Mouse (Mus musculus) liver, embryonic 15.5 days (tissue): ENCODE measurements at regions not wholly inside any gene's neighbourhood (a gene's known extent, or its start where the extent isn't known, plus 50 kb on each side); places are given as distances from the start of the nearest gene placed in this dataset. TPM values are rescaled to one million over a fixed set of nuclear protein-coding genes. Genes with fewer than 3 reads are reported as not detected.

Experiments used
- ATAC-seq: fragments of 200-750 bp; cut with Nextera tagmentation; 2 replicates; pipeline ENCODE4 v1.8.0; 2017; ENCODE audit warnings: moderate number of reproducible peaks, mild to moderate bottlenecking, moderate library complexity; ENCODE audit not compliant: insufficient read depth
- H3K27ac ChIP-seq: fragments of 300-500 bp; sonication (generic); replicated peaks from 2 replicates; pipeline ENCODE4 v1.5.1; 2015; ENCODE audit warnings: mild to moderate bottlenecking, inconsistent platforms
- H3K27me3 ChIP-seq: fragments of 300-500 bp; sonication (generic); 2 replicates; pipeline ENCODE4 v1.6.1; 2015; ENCODE audit warnings: mild to moderate bottlenecking, inconsistent platforms
- H3K36me3 ChIP-seq: fragments of 300-500 bp; sonication (generic); replicated peaks from 2 replicates; pipeline ENCODE4 v1.6.1; 2015; ENCODE audit warnings: moderate library complexity, mild to moderate bottlenecking, inconsistent platforms
- H3K4me1 ChIP-seq: fragments of 300-500 bp; sonication (generic); replicated peaks from 2 replicates; pipeline ENCODE4 v1.6.1; 2015; ENCODE audit warnings: inconsistent platforms
- H3K4me2 ChIP-seq: fragments of 300-500 bp; sonication (generic); 2 replicates; pipeline ENCODE4 v1.6.1; 2015; ENCODE audit warnings: moderate library complexity, mild to moderate bottlenecking, inconsistent platforms
- H3K4me3 ChIP-seq: fragments of 300-500 bp; sonication (generic); replicated peaks from 2 replicates; pipeline ENCODE4 v1.5.1; 2015; ENCODE audit warnings: mild to moderate bottlenecking, inconsistent platforms
- H3K9ac ChIP-seq: fragments of 300-500 bp; sonication (generic); 2 replicates; pipeline ENCODE4 v1.6.1; 2015; ENCODE audit warnings: moderate library complexity, mild to moderate bottlenecking, inconsistent platforms
- H3K9me3 ChIP-seq: fragments of 300-500 bp; sonication (generic); replicated peaks from 2 replicates; pipeline ENCODE4 v1.6.1; 2016; ENCODE audit warnings: inconsistent platforms
- WGBS: fragments of 180-500 bp; shearing (Covaris S2); methylation state at CpG from one replicate; pipeline ENCODE4 v1.1.7; 2015; ENCODE audit warnings: mixed read lengths; ENCODE audit not compliant: insufficient replicate concordance; 5-methylcytosine and 5-hydroxymethylcytosine counted together
- microRNA-seq: library from miRNA; unstranded; fragments of <30 nt; microRNA quantifications from one replicate; pipeline ENCODE4, GENCODE M21; 2016

DNA sequence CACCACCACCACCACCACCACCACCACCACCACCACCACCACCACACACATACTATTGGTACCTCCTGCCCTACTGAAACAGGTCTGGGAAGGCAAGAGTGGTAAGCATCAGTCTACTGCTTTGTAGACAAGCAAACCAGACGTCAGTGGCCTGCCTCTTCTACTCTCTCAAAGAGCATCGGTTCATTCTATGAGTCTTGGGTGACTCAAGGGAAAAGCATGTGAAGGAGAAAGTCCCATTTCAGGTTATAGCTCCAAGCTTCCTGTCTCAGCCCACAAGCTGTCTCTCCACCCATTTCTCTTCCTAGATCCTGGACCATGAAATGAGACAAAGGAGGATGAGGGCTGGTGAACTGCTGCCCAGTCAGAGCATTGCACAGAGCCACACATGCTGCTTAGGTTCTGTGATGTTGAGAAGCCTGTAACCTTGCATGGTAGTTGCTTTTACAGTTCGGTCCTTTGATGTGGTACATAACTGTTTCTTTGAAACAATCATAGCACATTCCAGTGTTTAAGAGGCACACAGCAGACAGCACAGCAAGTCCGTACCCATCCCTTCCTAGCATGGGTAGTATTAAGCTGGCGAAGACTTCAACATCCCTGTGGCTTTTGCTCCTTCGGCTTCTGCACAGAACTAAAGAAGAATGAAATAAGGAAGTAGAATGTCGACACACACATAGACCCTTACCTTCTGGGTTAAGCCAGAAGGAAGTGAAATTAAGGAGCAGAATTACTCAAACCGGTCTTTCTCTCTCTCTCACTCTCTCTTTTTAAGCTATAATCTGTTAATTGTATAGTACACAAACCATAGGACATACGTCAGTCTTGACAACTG, 262.7 kb downstream of the Gm19410 start:
- no peak overlapping the region for H3K4me3 ChIP-seq
- 0 out of 2 replicates have a peak, but pooled peaks cover 4% of the 10 kb centered on the region for H3K4me1 ChIP-seq
- H3K9me3 ChIP-seq, result no peaks in the 10 kb centered on the region
- no peak overlapping the region for H3K9ac ChIP-seq
- H3K4me2 ChIP-seq, result no peak overlapping the region
- H3K27ac ChIP-seq, result no peak overlapping the region
- no peaks in the 10 kb centered on the region for H3K36me3 ChIP-seq
- H3K27me3 ChIP-seq, result no peaks in the 10 kb centered on the region
- no peak for ATAC-seq
- WGBS, result 35% methylated on average over 9 of the region's 9 CpGs

DNA sequence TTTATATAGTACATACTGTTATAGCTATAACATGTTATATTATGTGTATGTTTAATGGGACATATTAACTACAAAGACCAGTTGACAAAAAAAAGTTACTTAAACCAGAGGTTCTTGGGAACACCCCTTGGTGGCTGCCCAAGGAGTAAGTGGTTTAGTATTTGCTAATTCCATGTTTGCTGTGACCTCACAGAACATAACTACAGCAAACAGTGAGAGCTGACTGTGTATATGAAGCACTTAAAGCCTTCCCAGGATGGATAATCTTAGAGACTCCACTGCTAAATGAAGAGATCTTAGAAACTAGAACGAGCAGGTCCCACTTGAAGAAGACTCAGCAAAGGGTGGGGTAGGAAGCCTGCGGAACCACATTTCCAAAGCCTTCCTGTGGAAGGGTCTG, 263.9 kb downstream of the Gm19410 start:
- Histone ChIP-seq H3K27me3 (no peaks in the 10 kb centered on the region), H3K4me2 (no peak overlapping the region), H3K4me3 (no peak overlapping the region), H3K4me1 (0 out of 2 replicates have a peak, but pooled peaks cover 4% of the 10 kb centered on the region), H3K9me3 (no peaks in the 10 kb centered on the region), H3K36me3 (no peaks in the 10 kb centered on the region), H3K27ac (no peak overlapping the region), H3K9ac (no peak overlapping the region)
- WGBS, result 66% methylated on average over 2 of the region's 2 CpGs
- ATAC-seq, result no peak

- Histone ChIP-seq H3K36me3 (no peaks in the 10 kb centered on the region), H3K9ac (no peak overlapping the region), H3K27me3 (no peaks in the 10 kb centered on the region), H3K4me3 (no peak overlapping the region), H3K4me1 (0 out of 2 replicates have a peak, but pooled peaks cover 4% of the 10 kb centered on the region), H3K27ac (no peak overlapping the region), H3K9me3 (no peaks in the 10 kb centered on the region), H3K4me2 (no peak overlapping the region)
- no peak for ATAC-seq
- 39% methylated on average over 3 of the region's 3 CpGs for WGBS
These were observed 264.6 kb downstream of the Gm19410 start for GRCm38 (mm10) chr8:36030237-36030636.

DNA sequence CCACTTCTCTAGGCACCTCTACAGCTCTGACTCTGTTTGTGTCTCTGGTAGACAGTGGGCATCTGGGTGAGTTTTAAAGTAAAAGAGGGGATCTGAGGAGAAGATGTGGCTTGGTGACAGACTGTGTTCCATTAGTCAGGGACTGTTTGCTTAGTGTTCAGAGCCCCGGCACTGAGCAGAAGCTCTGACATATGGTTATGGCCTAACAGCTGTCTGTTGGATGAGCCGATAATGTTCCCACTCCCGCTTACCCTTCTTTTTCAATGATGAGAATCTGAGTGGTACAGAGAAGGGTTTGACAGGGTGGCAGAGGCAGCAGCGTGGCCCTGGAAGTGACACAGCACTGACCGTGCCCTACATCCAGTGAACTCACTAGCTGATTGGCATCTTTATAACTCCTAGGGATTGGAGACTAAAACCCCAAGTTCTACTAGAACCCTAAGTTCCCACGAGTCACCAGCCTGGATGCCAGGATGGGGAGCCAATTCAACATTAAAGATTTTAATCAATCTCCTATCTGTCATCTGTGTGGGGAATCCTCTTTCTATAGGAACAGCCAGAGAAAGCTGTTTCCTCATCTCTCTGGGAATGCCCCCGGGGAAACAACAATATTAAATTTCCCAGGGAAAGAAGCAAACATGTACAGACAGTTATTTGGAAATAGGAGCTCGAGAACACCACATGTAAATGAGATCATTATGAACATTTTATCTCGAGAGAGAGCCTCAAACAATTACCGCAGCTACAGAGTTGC, 266.6 kb downstream of the Gm19410 start:
- H3K27me3 ChIP-seq, result no peaks in the 10 kb centered on the region
- no peaks in the 10 kb centered on the region for H3K9me3 ChIP-seq
- H3K36me3 ChIP-seq, result no peaks in the 10 kb centered on the region
- H3K27ac ChIP-seq, result no peak overlapping the region
- WGBS, result 65% methylated on average over 10 of the region's 10 CpGs
- no peak overlapping the region for H3K9ac ChIP-seq
- H3K4me2 ChIP-seq, result no peak overlapping the region
- no peak overlapping the region for H3K4me3 ChIP-seq
- H3K4me1 ChIP-seq, result 0 out of 2 replicates have a peak, but pooled peaks cover 4% of the 10 kb centered on the region
- ATAC-seq, result no peak

- ATAC-seq, result no peak
- no peak overlapping the region for H3K27ac ChIP-seq
- H3K27me3 ChIP-seq, result no peaks in the 10 kb centered on the region
- H3K4me2 ChIP-seq, result no peak overlapping the region
- 66% methylated on average over 7 of the region's 7 CpGs for WGBS
- H3K4me1 ChIP-seq, result no peaks in the 10 kb centered on the region
- no peaks in the 10 kb centered on the region for H3K36me3 ChIP-seq
- no peaks in the 10 kb centered on the region for H3K9me3 ChIP-seq
- H3K4me3 ChIP-seq, result no peak overlapping the region
- no peak overlapping the region for H3K9ac ChIP-seq
These were observed 269.7 kb downstream of the Gm19410 start for GRCm38 (mm10) chr8:36035339-36035738.

- 38% methylated on average over 6 of the region's 6 CpGs for WGBS
- H3K27ac ChIP-seq, result no peak overlapping the region
- no peak overlapping the region for H3K4me2 ChIP-seq
- no peaks in the 10 kb centered on the region for H3K36me3 ChIP-seq
- no peaks in the 10 kb centered on the region for H3K27me3 ChIP-seq
- H3K9ac ChIP-seq, result no peak overlapping the region
- ATAC-seq, result no peak
- H3K4me3 ChIP-seq, result no peak overlapping the region
- no peaks in the 10 kb centered on the region for H3K4me1 ChIP-seq
- no peaks in the 10 kb centered on the region for H3K9me3 ChIP-seq
These were observed 270.7 kb downstream of the Gm19410 start for GRCm38 (mm10) chr8:36036271-36036670.

GRCm38 (mm10) chr8:36041222-36041864, 275.8 kb downstream of the Gm19410 start:
- Histone ChIP-seq H3K4me1 (no peaks in the 10 kb centered on the region), H3K9me3 (no peaks in the 10 kb centered on the region), H3K4me2 (no peak overlapping the region), H3K9ac (no peak overlapping the region), H3K27ac (no peak overlapping the region), H3K36me3 (no peaks in the 10 kb centered on the region), H3K27me3 (no peaks in the 10 kb centered on the region), H3K4me3 (no peak overlapping the region)
- 49% methylated on average over 6 of the region's 6 CpGs for WGBS
- no peak for ATAC-seq

- H3K9ac ChIP-seq, result no peak overlapping the region
- H3K9me3 ChIP-seq, result no peaks in the 10 kb centered on the region
- no peaks in the 10 kb centered on the region for H3K27me3 ChIP-seq
- no peak overlapping the region for H3K4me2 ChIP-seq
- H3K36me3 ChIP-seq, result no peaks in the 10 kb centered on the region
- no peak overlapping the region for H3K4me3 ChIP-seq
- WGBS, result 25% methylated on average over 4 of the region's 4 CpGs
- no peak for ATAC-seq
- H3K4me1 ChIP-seq, result no peaks in the 10 kb centered on the region
- no peak overlapping the region for H3K27ac ChIP-seq
These were observed 277.0 kb downstream of the Gm19410 start for GRCm38 (mm10) chr8:36042594-36042993.

Small RNA genes lying in the stretch of these regions (microRNA-seq; reads per million reads assigned to microRNA genes)
- not detected for gene Gm22030
